Mouse (Mus musculus) testis, adult 2 months (tissue): ENCODE measurements at regions not wholly inside any gene's neighbourhood (a gene's known extent, or its start where the extent isn't known, plus 50 kb on each side); places are given as distances from the start of the nearest gene placed in this dataset.
"Not testable (repeated sequence)": the region's sequence is repeated elsewhere in the genome, so short reads cannot be mapped to it uniquely, and the experiment has no call there.

Source experiments
- H3K27ac ChIP-seq: fragments of 200-500 bp; 2 replicates; pipeline ENCODE4 v1.5.1; 2012; ENCODE audit warnings: low read depth, low read length; ENCODE audit not compliant: control insufficient read depth, insufficient read depth
- H3K27me3 ChIP-seq: fragments of 200-500 bp; 2 replicates; pipeline ENCODE4 v1.6.1; 2012; ENCODE audit warnings: mild to moderate bottlenecking, low read length, moderate library complexity; ENCODE audit not compliant: control insufficient read depth, insufficient read depth
- H3K36me3 ChIP-seq: fragments of 200-500 bp; 2 replicates; pipeline ENCODE4 v1.6.1; 2012; ENCODE audit warnings: mild to moderate bottlenecking, low read length; ENCODE audit not compliant: control insufficient read depth, insufficient read depth
- H3K4me1 ChIP-seq: fragments of 200-500 bp; 2 replicates; pipeline ENCODE4 v1.6.1; 2012; ENCODE audit warnings: low read length; ENCODE audit not compliant: control insufficient read depth, insufficient read depth
- H3K4me3 ChIP-seq: fragments of 200-500 bp; 2 replicates; pipeline ENCODE4 v1.5.1; 2012; ENCODE audit warnings: low read depth, mild to moderate bottlenecking, low read length, moderate library complexity, mixed read lengths; ENCODE audit not compliant: control insufficient read depth
- CTCF ChIP-seq: fragments of 200-500 bp; IDR thresholded peaks from 2 replicates; pipeline ENCODE4 v1.5.1; 2012; ENCODE audit warnings: low read depth, mild to moderate bottlenecking, inconsistent platforms, low read length, moderate library complexity; ENCODE audit not compliant: control insufficient read depth, insufficient read depth, insufficient replicate concordance
- POLR2A ChIP-seq: fragments of 200-500 bp; IDR thresholded peaks from 2 replicates; pipeline ENCODE4 v1.6.1; 2012; ENCODE audit warnings: low read depth, mild to moderate bottlenecking, inconsistent platforms, low read length, moderate library complexity; ENCODE audit not compliant: control insufficient read depth

GRCm38 (mm10) chr14:15868520-15868919, 380.6 kb upstream of the Ngly1 start:
- Histone ChIP-seq H3K36me3 (no peaks in the 10 kb centered on the region), H3K27ac (no peak overlapping the region), H3K27me3 (no peaks in the 10 kb centered on the region), H3K4me3 (no peak overlapping the region), H3K4me1 (no peaks in the 10 kb centered on the region)
- TF ChIP-seq CTCF (no peak), POLR2A (no peak)

GRCm38 (mm10) chr14:15872013-15872412, 377.1 kb upstream of the Ngly1 start:
- Histone ChIP-seq H3K27ac (no peak overlapping the region), H3K4me3 (no peak overlapping the region), H3K27me3 (no peaks in the 10 kb centered on the region), H3K4me1 (no peaks in the 10 kb centered on the region), H3K36me3 (no peaks in the 10 kb centered on the region)
- TF ChIP-seq CTCF (no peak), POLR2A (no peak)

- Histone ChIP-seq H3K4me1 (no peaks in the 10 kb centered on the region), H3K27me3 (no peaks in the 10 kb centered on the region), H3K36me3 (no peaks in the 10 kb centered on the region), H3K27ac (no peak overlapping the region), H3K4me3 (no peak overlapping the region)
- TF ChIP-seq CTCF (no peak), POLR2A (no peak)
Observed at GRCm38 (mm10) chr14:15880146-15880545, 368.9 kb upstream of the Ngly1 start.

GRCm38 (mm10) chr14:15881284-15881683, 367.8 kb upstream of the Ngly1 start:
- H3K36me3 ChIP-seq, result no peaks in the 10 kb centered on the region
- H3K4me1 ChIP-seq, result no peaks in the 10 kb centered on the region
- H3K4me3 ChIP-seq, result no peak overlapping the region
- no peak overlapping the region for H3K27ac ChIP-seq
- TF ChIP-seq POLR2A (no peak), CTCF (no peak)
- no peaks in the 10 kb centered on the region for H3K27me3 ChIP-seq

- Histone ChIP-seq H3K4me3 (no peak overlapping the region), H3K27ac (no peak overlapping the region), H3K27me3 (no peaks in the 10 kb centered on the region), H3K4me1 (no peaks in the 10 kb centered on the region), H3K36me3 (no peaks in the 10 kb centered on the region)
- no peak for TF ChIP-seq CTCF
- TF ChIP-seq POLR2A, result no peak
Observed at GRCm38 (mm10) chr14:15884641-15885340, 364.3 kb upstream of the Ngly1 start.

GRCm38 (mm10) chr14:15897098-15897497, 352.0 kb upstream of the Ngly1 start:
- no peaks in the 10 kb centered on the region for H3K36me3 ChIP-seq
- H3K27ac ChIP-seq, result no peak overlapping the region
- H3K27me3 ChIP-seq, result no peaks in the 10 kb centered on the region
- TF ChIP-seq POLR2A (no peak), CTCF (no peak)
- H3K4me1 ChIP-seq, result no peaks in the 10 kb centered on the region
- no peak overlapping the region for H3K4me3 ChIP-seq

GRCm38 (mm10) chr14:15906429-15906828, 342.7 kb upstream of the Ngly1 start:
- not testable (repeated sequence) for H3K4me3 ChIP-seq, H3K4me1 ChIP-seq, H3K36me3 ChIP-seq, H3K27me3 ChIP-seq, H3K27ac ChIP-seq

GRCm38 (mm10) chr14:15913206-15913605, 335.9 kb upstream of the Ngly1 start:
- H3K27me3 ChIP-seq, H3K4me3 ChIP-seq, H3K27ac ChIP-seq, H3K36me3 ChIP-seq, H3K4me1 ChIP-seq: not testable (repeated sequence)
